Mouse (Mus musculus) B cell, adult 2 months (primary cell): ENCODE data around the gene Trub2.

Experiments
- DNase-seq, 2 experiments: peaks; one replicate each; pipeline ENCODE4 v3.0.0; 2022

Trub2 gene

DNA sequence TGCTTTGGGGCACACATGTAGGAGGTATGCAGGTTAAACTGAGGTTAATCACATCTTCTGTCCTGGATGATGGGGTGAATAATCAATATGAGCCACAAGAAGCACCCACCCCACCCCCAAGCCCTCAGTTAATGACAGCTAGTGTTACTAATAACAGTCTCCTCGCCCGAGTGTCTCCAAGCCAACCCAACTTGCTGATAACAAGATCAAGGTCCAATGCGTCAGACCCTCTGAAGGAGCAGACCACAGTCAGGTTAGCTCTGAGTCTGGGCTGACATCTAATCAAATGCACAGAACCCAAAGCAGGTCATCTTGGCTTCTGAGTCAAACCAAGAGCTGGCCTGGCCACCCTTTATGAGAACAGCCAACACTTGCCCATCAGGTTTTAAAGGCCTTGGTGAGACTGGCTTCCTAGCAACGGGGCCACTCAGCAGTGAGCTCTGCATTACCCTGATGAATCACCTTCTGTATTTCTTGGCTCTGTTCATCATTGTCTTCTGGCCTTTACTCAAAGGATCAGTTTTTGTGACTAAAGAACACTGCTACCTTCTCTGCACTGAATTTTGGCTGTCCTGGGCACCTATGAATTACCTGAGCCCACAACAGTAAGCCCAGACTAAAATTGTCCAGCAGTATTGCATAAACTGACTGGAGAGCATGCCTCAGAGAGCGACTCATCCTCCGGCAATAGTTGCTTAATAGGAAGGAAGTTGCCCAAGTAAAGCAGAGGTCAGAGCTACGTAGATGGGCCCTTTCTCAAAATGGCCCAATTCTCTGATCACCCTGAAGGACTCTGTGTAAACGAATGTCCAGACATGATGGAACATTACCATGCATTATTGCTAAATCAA lies 16.5 kb downstream of the Trub2 start:
- no peak for DNase-seq

DNA sequence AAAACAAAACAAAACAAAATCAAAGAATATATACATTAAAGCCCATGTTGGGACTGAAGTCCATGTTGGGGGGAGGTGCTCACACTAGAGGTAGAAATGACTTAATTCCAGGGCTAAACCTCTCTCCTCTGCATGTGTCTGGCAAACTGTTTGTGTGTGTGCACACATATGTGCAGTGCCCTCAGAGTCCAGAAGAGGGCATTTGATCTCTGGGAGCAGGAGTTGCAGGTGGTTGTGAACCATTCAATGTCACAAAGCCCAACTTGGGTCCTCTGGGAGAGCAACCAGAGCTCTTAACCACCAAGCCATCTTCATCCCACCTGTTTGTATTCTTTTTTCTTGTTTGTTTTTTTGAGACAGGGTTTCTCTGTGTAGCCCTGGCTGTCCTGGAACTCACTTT lies 18.1 kb downstream of the Trub2 start:
- no peak for DNase-seq

DNA sequence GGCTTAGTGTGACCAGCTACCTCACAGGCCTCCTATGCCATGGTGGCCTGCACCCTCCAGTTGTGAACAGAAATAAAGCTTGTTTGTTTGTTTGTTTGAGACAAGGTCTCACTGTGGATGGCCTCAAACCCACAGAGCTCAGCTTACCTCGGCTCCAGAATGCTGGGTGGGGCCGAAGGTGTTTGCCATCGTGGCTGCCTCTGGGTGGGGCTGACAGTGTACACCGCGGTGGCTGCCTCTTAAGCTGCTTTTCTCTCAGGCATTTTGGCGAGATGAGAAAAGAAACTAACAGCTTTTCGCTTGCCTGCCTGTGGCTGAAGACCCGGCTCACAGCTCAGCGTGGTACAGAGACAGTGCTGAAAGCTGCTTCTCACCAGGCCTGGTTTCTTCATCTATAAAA lies 19.4 kb downstream of the Trub2 start:
- DNase-seq: no peak

GRCm38 (mm10) chr2:29767976-29768709 lies 20.2 kb downstream of the Trub2 start:
- DNase-seq: no peak

DNA sequence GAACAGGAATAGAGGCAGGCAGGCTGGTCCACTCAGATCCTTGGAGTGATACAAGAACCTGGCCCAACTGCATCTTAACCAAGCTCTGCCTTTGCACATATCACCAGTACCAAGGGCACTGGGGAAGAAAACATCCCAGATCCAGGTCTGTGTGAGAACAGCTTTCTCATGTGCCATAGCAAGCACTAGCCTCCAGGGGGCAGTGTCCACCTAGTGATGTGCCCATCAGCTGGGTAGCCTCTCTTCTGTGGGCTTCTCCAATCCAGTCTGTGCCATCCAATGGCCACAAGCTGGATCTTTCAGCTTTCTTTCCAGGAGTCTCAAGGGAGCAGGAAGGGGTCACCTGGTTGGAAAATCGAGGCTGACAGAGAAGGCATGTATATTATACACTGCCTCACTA lies 23.5 kb downstream of the Trub2 start:
- DNase-seq: peak; percentile 79 to 80

DNA sequence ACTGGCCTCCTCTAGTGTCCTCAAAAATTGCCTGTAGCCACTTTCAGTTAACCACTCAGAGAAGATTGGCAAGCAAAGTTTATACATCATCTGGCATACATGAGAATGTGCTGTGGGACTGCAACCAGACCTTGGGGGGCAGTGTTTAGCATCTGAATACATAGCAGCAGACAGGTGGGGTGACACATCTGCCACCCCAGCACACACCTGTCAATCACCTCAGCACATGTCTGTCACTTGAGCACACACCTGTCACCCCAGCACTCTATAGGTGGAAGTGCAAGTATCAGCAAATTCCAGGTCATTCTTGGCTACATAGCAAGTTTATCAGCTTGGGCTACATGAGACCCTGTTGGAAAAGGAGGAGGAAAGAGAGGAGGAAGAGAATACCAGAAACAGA lies 32.6 kb downstream of the Trub2 start:
- DNase-seq: no peak

GRCm38 (mm10) chr2:29752397-29752796 lies 35.9 kb downstream of the Trub2 start:
- DNase-seq: no peak

- no peak for DNase-seq
These were observed 36.8 kb downstream of the Trub2 start, which contains the start of gene Gm13420 for GRCm38 (mm10) chr2:29751497-29751896. TSS of gene Gm13420 (minus strand) at chr2:29751685.

DNA sequence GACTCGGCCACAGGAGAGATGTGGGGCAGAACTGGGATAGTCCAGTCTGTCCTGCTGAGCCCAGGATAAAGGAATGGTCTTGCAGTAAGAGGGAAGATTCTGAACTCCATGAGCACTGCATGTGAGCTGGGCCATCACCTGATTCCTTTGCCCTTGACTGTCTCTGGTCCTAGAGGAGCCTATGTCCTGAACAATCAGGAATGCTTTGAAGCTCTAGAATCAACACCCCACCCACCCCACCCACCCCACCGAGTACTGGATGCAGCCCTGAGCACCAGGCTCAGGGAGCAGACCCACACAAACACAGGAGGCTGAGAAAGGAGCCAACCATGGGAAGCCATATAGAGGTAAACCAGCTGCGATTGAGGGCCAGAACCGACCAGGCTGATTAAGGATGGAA lies 39.8 kb downstream of the Trub2 start:
- DNase-seq: no peak

GRCm38 (mm10) chr2:29747852-29748251 lies 40.5 kb downstream of the Trub2 start:
- DNase-seq: peak; percentile 47 to 56

- peak in 1 of 2 experiments; percentile 14 for DNase-seq
These were observed 41.0 kb downstream of the Trub2 start for GRCm38 (mm10) chr2:29747188-29747782.

GRCm38 (mm10) chr2:29744256-29744655 lies 44.0 kb downstream of the Trub2 start:
- no peak for DNase-seq

GRCm38 (mm10) chr2:29741207-29741606 lies 47.1 kb downstream of the Trub2 start:
- DNase-seq: no peak

DNA sequence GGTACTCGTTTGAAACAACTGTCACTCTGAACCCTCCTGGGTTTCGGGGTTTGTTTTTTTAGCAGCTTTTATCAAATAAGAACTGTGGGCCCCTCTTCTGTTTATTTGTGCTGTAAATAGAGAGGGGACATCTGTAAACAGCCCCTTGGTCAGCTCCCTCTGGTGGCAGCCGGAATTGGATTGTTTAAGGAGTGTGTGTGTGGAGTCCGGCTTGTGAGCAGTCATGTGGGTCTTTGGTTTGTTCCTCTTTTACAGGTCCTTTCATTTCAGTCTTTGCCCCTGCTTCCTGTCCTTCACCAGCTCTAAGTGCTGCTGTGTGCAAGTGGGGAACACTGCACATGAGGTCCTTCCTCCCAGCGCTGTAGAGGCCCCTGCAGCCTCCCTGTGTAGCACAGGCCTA lies 48.9 kb downstream of the Trub2 start:
- DNase-seq: peak; percentile 62

GRCm38 (mm10) chr2:29738799-29739198 lies 49.5 kb downstream of the Trub2 start:
- peak in 1 of 2 experiments; percentile 9 for DNase-seq

DNA sequence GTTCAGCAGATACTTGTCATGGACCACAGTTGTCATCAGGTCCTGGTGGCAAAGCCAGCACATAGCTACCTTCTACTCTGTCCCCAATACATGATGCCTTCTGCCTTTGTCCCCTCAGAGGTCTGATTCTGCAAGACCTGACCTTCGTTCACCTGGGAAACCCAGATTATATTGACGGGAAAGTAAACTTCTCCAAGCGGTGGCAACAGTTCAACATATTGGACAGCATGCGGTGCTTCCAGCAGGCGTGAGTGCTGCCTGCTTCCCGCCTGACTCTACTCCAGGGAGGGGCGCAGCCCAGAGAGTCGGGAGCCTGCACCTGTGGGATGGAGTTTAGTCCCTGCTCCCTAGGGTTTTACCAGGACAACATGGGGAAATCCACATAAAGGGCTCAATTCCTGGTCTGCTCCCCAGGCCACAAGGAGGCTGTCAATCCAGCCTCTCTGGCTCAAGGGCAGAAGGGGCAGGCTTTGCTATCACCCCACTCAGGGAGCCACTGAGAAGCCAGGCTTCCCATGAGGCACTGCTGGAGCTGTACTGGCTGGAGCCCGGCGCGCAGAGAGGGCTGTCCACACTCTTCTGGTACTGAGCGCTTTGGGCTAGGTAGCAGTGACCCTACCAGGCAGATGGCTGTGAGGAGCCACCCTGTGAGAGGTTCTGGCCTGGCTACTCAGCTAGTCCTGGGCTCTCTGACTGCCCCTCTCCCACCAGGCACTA lies 50.9 kb downstream of the Trub2 start:
- no peak for DNase-seq

DNA sequence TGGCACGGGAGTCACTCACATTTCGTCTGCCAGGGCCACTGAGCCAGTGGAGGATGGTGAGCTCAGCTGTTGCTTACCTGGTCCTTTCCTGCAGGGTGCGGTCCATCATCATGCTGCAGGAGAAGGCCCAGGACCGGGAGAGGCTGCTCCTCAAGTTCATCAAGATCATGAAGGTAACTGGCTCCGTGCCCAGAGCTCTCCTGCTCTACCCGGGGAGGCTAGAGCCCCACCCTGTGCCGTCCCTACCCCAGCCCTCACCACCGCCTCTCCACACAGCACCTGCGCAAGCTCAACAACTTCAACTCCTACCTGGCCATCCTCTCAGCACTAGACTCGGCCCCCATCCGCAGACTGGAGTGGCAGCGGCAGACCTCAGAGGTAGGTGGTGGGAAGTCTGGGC lies 52.6 kb downstream of the Trub2 start:
- DNase-seq: no peak

- no peak for DNase-seq
These were observed 55.0 kb downstream of the Trub2 start for GRCm38 (mm10) chr2:29733348-29733747.

GRCm38 (mm10) chr2:29732559-29732958 lies 55.7 kb downstream of the Trub2 start:
- DNase-seq: no peak

- DNase-seq: peak; percentile 42 to 46
These were observed 56.8 kb downstream of the Trub2 start for GRCm38 (mm10) chr2:29731545-29731944.

- DNase-seq: no peak
These were observed 58.8 kb downstream of the Trub2 start for GRCm38 (mm10) chr2:29729500-29729899.

- DNase-seq: no peak
These were observed 63.5 kb downstream of the Trub2 start for GRCm38 (mm10) chr2:29724664-29725365.
